Mouse (Mus musculus): Measurements from ENCODE around the gene Gm37240. TPM values are rescaled to one million over a fixed set of nuclear protein-coding genes. Genes with fewer than 3 reads are reported as not detected.

The Gm37240 gene
- total RNA-seq, 1 experiment from 2014 or later, result not detected

DNA sequence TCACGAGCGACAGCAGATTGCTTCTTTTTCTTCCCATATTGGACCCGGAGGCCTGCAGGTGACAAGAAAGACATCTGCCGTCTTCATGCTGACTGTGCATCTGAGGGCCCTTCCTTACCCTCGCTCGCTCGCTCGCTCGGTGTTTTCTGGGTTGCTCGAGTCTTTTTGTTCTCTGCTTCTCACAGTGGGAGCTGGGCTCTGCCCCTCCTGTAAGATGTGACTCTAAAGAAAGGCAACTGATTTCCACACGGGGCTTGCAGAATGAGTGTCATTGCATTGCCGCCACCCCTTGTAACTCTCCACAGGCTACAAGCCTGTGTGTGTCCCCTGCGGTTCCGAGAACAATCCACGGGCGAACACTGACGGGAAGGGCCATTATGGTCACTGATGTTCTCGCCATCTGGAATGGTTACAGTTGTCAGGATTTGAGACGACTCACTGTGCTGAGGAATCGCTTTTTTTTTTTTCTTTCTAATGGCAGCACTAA is 1155.3 kb downstream of the Gm37240 start:
- no peak for ATAC-seq (replicated peaks; ENCODE audit: insufficient number of reproducible peaks, low FRiP score, low TSS enrichment, poor library complexity, severe bottlenecking)

DNA sequence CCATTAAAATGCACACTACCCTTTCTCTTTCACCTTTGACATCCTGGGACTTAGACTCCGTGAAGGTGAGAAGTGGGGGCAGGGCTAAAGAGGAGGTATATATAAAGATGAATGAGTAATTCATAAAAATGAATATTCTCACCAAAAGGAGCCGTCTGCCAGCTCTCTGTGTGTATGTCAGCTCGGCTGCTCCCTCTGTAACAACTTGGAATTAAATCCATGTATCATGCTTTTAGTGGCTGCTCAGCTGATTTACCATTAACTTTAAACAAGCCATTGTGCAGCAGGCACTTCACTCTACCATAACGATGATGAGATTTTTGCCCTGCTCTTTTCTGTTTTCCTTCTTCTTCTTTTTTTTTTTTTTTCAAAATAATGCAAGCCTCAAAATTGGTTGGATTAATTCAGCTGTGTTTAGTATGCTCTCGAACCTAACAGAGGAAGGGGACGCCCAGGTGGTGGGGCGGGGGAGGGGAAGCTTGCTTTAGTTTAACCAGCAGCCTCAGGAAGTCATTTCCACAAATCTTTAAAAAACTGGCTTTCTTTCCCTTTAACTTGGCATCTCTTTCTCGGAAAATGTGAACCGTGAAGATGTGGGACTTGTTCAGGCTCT is 1155.8 kb downstream of the Gm37240 start:
- ATAC-seq (replicated peaks; ENCODE audit: insufficient number of reproducible peaks, low FRiP score, low TSS enrichment, poor library complexity, severe bottlenecking), result no peak

DNA sequence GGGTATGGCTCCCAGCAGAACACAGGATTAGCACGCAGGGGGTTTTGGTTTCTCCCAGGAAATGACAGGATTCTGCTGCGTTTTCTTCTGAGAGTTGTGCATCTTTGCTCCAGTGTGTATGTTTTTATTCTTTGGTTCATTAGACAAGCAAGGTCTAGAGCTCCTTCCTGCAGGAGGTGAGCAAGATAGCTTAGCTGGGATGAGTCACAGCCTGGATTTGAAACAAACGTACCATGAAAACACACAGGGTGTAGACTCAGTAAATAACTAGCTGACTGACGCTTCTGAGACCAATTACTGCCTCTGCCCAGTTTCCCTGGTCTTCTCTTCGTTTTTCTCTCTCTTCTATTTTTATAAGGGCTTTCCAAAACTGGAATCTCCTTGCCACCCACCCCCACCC is 1156.3 kb downstream of the Gm37240 start:
- ATAC-seq (replicated peaks; ENCODE audit: insufficient number of reproducible peaks, low FRiP score, low TSS enrichment, poor library complexity, severe bottlenecking), result no peak

GRCm38 (mm10) chr3:84729806-84730205 is 1157.5 kb downstream of the Gm37240 start:
- ATAC-seq (replicated peaks; ENCODE audit: insufficient number of reproducible peaks, low FRiP score, low TSS enrichment, poor library complexity, severe bottlenecking), result no peak

DNA sequence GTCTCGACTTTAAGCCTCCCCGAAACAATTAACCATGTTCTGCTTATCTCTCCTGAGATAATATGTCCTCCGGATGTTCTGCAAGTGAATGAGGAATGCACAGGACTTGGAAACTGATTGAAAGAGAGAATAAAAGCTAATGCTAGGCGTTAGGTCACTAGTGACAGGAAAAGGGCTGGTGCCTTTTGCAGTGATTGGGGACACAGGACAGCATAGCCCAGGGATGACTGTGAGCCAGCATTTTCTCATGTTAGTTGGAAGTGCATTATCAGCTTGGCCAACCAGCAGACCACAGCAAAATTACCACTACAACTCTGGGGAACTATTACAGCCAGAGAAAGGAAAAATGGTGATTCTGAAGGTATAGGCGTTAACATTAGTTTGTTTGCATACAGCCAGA is 1163.3 kb downstream of the Gm37240 start:
- ATAC-seq (replicated peaks; ENCODE audit: insufficient number of reproducible peaks, low FRiP score, low TSS enrichment, poor library complexity, severe bottlenecking), result no peak

DNA sequence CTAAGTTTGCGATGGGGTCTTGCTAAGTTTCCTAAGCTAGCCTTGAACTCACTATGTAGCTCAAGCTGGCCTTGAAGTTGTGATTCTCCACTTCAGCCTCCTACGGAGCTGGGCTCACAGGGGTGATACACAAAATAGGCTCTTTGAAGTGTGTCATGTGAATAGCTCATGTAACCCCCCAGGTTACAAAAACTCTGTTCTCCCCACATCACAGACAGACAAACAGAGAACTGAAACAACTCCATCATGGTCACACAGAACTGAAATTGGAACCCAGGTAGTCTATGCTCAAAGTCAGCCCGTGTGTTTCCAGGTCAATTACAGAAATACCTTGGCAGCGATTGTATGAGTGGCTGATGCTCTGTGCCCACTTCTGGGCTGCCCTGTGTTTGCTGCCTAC is 1164.6 kb downstream of the Gm37240 start:
- no peak for ATAC-seq (replicated peaks; ENCODE audit: insufficient number of reproducible peaks, low FRiP score, low TSS enrichment, poor library complexity, severe bottlenecking)

- ATAC-seq (replicated peaks; ENCODE audit: insufficient number of reproducible peaks, low FRiP score, low TSS enrichment, poor library complexity, severe bottlenecking), result peak; percentile 93
Observed at GRCm38 (mm10) chr3:84715073-84715768, 1172.1 kb downstream of the Gm37240 start.

- no peak for ATAC-seq (replicated peaks; ENCODE audit: insufficient number of reproducible peaks, low FRiP score, low TSS enrichment, poor library complexity, severe bottlenecking)
Observed at GRCm38 (mm10) chr3:84712941-84713340, 1174.4 kb downstream of the Gm37240 start.

DNA sequence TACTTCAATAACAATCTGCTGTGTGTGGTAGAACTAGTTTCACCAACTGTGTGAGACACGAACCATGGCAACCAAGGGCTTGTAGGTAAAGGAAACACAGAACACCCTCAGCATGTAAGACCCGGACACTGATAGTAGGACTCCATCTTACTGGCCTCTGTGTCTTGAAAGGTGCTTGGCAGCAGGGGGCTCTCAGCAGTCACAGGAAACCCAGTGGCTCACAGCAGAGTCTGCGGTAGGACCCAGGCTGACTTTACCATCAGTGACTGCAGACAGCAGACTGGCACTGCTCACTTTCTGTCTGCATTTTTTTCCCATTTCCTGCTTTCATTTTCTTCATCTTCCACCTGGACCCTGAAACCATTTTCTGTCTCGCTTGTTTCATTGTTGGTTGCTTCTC is 1176.6 kb downstream of the Gm37240 start:
- ATAC-seq (replicated peaks; ENCODE audit: insufficient number of reproducible peaks, low FRiP score, low TSS enrichment, poor library complexity, severe bottlenecking), result no peak

DNA sequence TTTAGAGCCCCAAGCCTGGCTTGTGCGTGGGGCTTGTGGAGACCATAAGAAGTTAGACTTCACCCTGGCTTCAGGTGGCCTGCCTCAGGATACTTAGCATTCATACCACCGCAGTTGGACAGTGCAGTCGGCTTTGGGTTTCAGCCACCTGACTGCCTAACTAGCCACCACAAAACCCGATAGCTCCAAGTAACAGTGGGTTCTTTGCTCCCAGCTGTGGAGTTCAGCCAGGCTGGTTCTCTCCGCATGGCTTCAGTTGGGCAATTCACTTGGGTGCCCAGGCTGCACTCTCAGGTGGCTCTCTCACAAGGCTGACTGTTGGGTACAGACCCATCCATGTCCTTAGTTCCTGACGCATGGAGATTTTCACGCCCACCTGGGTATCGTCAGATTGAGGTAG is 1177.4 kb downstream of the Gm37240 start:
- ATAC-seq (replicated peaks; ENCODE audit: insufficient number of reproducible peaks, low FRiP score, low TSS enrichment, poor library complexity, severe bottlenecking), result no peak

- ATAC-seq (replicated peaks; ENCODE audit: insufficient number of reproducible peaks, low FRiP score, low TSS enrichment, poor library complexity, severe bottlenecking), result no peak
Observed at GRCm38 (mm10) chr3:84709100-84709499, 1178.2 kb downstream of the Gm37240 start.

DNA sequence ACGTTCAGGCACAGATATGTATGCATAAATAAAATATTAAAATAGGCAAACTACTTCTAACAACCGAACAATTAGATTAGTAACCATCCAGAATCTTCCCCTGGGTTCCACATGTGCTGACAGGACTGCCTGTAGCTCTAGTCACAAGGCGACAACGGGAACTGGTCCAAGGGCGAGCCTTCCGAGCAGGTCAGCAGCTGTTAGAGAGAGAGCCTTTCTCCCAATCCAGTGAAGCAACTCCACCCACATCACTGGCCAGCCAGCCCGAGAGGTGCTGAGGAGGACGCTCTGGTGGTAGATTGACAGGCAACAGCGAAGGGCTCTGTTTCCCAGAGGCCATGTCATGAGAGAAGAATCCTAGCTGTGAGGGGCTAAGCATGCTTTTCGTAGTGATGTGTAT is 1178.8 kb downstream of the Gm37240 start:
- no peak for ATAC-seq (replicated peaks; ENCODE audit: insufficient number of reproducible peaks, low FRiP score, low TSS enrichment, poor library complexity, severe bottlenecking)

DNA sequence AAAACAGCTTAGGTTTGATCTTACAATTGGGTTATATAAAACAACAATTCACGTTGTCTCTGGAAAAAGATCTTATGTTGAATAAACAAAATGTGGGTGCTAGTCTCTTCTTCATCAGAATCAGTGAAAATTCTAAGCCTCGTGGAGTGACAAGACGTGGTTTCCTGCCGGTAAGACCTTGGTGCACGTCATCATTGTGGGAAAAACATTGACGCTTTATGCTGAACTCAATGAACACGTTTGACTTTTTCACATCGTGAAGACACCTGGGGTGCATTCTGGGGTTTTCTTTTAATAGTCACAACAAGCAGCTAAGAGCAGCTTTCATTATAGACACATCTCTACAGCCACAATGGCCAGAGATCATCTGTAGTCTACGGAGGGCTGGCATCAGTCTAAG is 1182.1 kb downstream of the Gm37240 start:
- ATAC-seq (replicated peaks; ENCODE audit: insufficient number of reproducible peaks, low FRiP score, low TSS enrichment, poor library complexity, severe bottlenecking), result no peak

DNA sequence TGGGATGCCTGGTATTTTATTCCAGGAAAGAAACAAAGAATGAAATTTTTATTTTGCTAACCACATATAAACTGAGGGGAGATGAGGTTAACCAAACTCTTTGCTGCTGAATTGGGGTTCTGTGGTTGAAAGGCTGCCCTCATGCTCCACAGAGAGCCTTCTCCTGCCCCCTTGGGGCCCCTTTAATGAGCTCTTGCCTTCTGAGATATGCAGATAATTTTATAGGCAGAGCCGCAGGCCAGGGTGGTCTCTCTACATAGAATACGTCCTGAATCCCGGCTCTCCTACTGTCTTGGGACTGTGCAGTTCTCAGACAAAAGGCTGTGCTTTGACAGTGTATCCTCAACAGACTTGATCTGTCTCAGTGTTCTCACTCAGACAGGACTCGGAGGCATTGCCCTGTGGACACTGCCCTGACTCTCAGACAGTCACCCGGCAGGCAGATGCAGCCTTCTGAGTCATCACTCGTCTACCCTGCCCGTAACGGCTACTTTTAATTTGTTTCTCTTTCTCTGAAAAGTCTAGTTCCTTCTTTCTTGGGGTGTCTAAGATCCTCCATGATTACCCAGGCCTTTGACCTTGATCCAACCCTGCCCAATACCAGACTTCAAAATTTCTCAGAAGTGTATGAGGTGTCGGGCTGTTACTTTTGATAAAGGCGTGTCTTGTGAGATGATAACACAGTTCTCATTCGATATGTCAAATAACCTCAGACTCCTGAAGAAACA is 1184.1 kb downstream of the Gm37240 start:
- ATAC-seq (replicated peaks; ENCODE audit: insufficient number of reproducible peaks, low FRiP score, low TSS enrichment, poor library complexity, severe bottlenecking), result no peak

DNA sequence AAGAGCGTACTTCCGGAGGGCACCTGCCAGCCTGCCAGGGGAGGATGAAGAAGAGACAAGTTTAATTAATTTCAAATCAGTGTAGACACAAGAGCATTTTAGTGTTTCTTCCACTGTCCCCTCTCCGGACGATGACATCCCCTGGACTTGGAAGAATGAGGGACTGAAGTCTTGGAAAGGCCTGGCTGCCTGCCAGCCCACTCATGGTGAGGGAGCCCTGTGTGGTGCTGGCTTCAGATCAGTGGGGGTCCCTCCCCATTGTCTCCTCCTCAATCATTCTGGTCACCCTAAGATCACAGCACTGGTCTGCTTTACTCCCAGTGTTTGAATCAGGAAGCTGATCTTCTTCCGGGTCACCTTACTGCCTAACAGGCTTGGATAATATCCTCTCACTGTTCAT is 1185.4 kb downstream of the Gm37240 start:
- no peak for ATAC-seq (replicated peaks; ENCODE audit: insufficient number of reproducible peaks, low FRiP score, low TSS enrichment, poor library complexity, severe bottlenecking)

- no peak for ATAC-seq (replicated peaks; ENCODE audit: insufficient number of reproducible peaks, low FRiP score, low TSS enrichment, poor library complexity, severe bottlenecking)
Observed at GRCm38 (mm10) chr3:84701509-84701908, 1185.8 kb downstream of the Gm37240 start.

DNA sequence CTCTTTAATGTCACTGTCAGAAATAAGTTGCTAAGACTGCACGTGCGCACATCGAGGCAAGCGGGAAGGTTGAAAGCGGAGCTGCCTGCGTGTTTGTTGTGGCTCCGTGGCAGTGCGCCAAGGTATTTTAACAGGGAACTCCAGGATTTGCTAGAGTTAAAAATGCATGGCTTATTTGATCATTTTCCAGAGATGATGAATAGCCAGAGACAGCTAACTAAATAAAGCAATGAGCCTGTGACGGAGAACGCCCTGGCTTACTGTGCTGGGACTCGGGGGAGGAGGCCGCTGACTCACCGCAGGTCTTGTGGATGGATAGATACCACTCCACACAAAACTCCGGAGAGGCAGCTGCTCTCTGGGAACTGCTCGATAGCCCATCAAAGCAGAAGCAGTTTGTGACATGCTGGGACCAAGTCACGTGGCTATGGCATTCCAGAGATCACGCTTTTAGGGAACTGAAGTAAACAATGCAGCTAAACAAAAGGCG is 1190.8 kb downstream of the Gm37240 start:
- ATAC-seq (replicated peaks; ENCODE audit: insufficient number of reproducible peaks, low FRiP score, low TSS enrichment, poor library complexity, severe bottlenecking), result no peak

- ATAC-seq (replicated peaks; ENCODE audit: insufficient number of reproducible peaks, low FRiP score, low TSS enrichment, poor library complexity, severe bottlenecking), result no peak
Observed at GRCm38 (mm10) chr3:84695867-84696361, 1191.4 kb downstream of the Gm37240 start.

DNA sequence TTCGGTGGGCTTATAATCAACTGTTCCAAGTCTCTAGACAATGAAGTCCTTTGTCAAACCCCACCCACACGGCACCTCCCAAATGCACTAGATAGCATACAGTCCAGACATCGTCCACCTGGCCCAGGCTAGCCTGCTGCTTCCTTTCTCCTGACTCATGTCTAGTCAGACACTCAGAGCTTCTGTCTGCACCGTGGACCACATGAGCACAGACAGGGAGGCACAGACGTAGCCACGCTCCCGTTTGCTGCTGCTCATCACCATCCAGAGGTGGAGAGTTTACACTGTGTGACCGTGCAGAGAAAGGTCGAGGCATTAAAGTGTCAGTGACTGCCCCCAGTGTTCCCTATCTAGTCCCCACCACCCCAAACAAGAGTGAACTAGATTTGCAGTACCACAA is 1191.9 kb downstream of the Gm37240 start:
- no peak for ATAC-seq (replicated peaks; ENCODE audit: insufficient number of reproducible peaks, low FRiP score, low TSS enrichment, poor library complexity, severe bottlenecking)

Measured in monocyte, adult 5-6 weeks (primary cell).